Mouse (Mus musculus): ENCODE results near the gene Rnf17.

GRCm38 (mm10) chr14:56365292-56365691 is 37.1 kb upstream of the Rnf17 start:
- TF ChIP-seq CTCF (IDR thresholded peaks at IDR 0.05; ENCODE audit: low read depth) = no peak
- no peak for TF ChIP-seq EP300 (optimal IDR thresholded peaks at IDR 0.05)
